Mouse (Mus musculus): Measurements from ENCODE around the gene Pitx3.
"Not testable (repeated sequence)": the region's sequence is repeated elsewhere in the genome, so short reads cannot be mapped to it uniquely, and the experiment has no call there.

The Pitx3 gene

DNA sequence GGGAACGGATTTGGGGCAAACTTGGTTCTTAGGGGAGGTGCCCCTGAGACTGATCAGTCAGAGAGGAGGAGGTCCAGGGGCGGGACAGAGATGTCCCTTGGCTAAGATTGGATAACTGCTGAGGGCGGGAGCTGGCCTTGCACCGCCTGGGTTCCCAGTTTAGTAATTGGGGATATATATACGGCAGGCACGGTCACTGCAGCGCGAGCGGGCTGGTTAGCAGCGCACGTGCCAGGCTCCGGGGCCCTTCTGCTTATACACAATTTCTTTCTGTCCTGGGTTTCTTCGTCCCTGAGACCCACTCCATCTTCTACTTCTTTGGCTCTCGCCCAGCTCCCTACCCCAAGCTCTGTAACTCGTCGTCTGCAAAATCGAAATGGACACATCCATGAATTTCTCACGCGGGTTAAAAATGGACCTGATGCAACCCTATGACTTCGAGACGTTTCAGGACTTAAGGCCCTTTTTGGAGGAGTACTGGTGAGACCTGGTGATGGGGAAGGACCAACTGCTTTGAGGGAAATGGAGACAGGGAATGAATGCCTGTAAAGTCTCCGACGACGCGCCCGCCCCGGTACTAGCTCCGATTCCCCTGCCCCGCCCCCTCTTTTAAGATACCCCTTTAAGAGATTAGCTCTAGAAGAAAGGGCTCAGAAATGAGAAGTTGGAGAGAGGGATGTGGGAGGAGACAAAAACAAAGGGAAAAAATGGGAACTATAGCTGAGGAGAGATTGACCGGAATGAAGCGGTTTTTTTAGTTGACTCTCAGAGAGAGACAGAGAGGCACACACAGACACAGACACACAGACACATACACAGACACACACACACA lies 16.2 kb downstream of the Pitx3 start, which contains the start of gene Elovl3:
Elovl3 (plus strand) TSS at position 204 of the 832 bp plus-strand sequence.
- DNase-seq (ENCODE audit: low spot score in 2 of 2), result peak in 1 of 2 experiments; percentile 26

DNA sequence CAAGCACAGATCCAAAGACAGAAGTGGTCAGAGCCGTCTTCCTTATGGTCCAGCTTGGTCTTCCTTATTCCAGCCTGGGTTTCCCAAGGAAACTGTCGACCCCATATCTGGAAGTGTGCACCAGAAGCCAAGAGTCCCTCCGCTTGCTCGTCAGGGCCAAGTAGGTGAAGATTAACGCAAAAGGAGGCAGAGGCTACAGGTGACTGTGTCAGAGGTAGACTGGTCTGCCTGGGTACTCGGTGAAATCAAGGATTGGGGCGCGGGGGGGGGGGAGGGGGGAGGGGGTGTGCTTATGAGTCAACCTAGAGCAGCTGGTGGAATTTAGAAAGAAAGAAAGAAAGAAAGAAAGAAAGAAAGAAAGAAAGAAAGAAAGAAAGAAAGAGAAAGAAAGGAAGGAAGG lies 16.8 kb downstream of the Pitx3 start:
- DNase-seq (ENCODE audit: low spot score in 2 of 2), result no peak

- DNase-seq (ENCODE audit: low spot score in 2 of 2), result not testable (repeated sequence)
These were observed 18.4 kb downstream of the Pitx3 start for GRCm38 (mm10) chr19:46129737-46130136.

DNA sequence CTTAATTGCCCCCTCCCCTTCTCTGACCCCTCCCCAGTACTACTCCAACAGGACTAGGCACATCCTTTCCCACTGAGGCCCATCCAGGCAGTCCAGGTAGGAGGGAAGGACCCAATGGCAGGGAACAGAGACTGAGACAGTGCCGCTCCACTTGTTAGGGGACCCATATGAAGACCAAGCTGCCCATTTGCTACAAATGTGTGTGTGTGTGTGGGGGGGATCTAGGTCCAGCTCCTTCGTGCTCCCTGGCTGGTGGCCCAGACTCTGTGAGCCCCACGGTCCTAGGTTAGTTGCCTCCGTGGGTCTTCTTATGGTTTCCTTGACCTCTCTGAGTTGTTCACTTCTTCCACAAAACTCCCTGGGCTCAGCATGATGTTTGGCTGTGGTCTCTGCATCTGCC lies 21.8 kb downstream of the Pitx3 start:
- DNase-seq (ENCODE audit: low spot score in 2 of 2), result no peak

GRCm38 (mm10) chr19:46124651-46125050 lies 23.5 kb downstream of the Pitx3 start:
- DNase-seq (ENCODE audit: low spot score in 2 of 2), result no peak

- DNase-seq (ENCODE audit: low spot score in 2 of 2), result no peak
These were observed 24.2 kb downstream of the Pitx3 start for GRCm38 (mm10) chr19:46123876-46124275.

GRCm38 (mm10) chr19:46120872-46121271 lies 27.3 kb downstream of the Pitx3 start:
- no peak for DNase-seq (ENCODE audit: low spot score in 2 of 2)

DNA sequence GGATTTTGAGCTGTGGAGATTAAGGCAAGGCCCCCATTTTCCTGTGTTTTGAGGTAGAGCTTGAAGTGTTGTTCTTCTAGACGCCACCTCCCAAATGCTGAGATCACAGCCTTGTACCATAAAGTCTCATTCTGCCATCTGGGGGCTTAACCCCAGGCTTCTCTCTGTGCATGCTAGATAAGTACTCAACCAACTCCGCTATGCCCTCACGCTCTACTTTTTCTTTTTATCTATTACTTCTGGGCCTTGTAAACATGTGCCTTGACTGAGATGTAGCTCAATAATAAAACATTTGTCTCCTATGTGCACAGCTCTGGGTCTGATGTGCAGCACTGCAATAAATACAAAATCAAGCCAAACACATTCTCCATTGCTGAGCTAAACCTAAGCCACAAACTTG lies 28.7 kb downstream of the Pitx3 start:
- DNase-seq (ENCODE audit: low spot score in 2 of 2), result no peak

DNA sequence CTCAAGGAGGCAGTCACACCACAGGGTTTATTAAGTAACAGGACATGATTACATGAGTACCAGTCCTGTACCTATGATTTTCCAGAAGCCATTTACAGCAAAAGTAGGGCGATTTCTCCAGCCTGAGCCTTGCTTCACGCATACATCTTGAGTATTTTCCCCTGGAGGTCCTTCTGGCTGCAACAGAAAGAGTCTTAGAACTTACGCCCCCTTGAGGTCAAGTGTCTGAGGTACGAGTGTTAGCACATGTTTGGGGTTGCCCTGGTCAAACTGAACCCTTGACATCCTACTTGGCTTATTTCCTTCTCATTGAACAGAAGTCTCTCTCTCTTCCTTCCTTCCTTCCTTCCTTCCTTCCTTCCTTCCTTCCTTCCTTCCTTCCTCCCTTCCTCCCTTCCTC lies 33.5 kb downstream of the Pitx3 start:
- DNase-seq (ENCODE audit: low spot score in 2 of 2), result no peak

GRCm38 (mm10) chr19:46110781-46111180 lies 37.3 kb downstream of the Pitx3 start:
- no peak for DNase-seq (ENCODE audit: low spot score in 2 of 2)

DNA sequence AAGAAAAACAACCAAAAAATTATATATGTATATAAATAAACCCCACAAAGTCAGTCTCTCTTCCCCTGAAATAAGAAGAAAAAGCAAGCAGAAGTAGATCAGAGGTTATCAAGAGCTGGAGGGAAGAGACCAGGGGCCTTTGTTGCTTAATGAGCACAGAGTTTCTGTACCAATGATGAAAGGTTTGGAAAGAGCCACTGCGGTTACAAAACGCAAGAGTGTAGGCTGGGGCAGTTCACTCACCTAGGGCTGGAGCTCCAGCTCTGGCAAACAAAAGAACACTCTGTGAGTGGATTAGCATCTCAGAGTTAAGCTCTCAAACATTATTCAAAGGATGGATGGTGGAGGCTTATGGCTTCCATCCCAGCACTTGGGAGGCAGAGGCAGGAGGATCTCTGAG lies 37.9 kb downstream of the Pitx3 start:
- DNase-seq (ENCODE audit: low spot score in 2 of 2), result no peak

DNA sequence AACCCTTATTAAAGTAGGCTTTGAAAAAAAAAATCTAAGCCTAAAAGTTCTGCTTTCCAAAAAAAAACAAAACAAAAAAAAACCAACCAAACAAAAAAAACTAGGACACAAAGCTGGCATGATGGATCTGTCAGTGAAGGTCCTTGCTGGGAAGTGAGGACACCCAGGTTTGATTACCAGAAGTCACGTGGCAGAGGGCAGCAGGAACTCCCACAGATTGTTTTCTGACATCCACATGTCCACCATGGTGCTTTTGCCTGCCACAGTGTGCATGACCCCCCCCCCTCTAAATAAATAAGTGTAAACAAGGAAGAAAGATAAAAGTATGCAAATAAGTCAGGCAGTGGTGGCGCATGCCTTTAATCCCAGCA lies 44.0 kb downstream of the Pitx3 start:
- DNase-seq (ENCODE audit: low spot score in 2 of 2), result no peak

GRCm38 (mm10) chr19:46103437-46104186 lies 44.5 kb downstream of the Pitx3 start:
- DNase-seq (ENCODE audit: low spot score in 2 of 2), result no peak

DNA sequence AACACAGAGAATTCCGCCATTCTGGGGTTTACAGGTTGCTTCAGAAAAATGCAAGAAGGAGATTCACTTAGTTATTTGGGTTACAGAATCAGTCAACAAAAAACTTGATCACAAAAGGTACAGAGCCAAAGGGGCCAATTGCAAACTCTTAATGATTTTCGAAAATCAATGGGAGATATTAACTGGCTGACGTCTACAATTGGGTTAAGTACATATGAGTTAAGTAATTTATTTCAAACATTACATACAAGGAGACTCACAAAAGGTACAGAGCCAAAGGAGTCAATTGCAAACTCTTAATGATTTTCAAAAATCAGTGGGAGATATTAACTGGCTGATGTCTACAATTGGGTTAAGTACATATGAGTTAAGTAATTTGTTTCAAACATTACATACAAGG lies 48.6 kb downstream of the Pitx3 start:
- no peak for DNase-seq (ENCODE audit: low spot score in 2 of 2)

DNA sequence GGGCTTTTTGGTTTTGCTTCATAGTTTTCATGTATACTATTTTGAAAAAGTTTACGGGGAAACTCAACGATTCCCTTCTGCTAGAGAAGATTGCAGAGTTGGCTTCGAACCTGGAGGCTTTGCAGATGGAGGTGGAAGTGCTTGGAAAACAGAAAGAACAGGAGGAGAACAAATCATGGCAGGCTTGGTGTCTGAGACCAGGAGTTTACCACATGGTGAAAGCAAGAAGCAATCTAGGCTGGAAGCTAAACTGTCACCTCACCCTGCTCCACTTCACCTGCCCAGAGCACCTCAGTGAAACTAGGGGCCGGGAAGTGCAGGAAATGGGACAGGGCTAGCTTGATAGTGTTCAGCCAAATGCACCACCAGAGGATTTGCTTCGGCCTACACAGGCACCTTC lies 51.7 kb downstream of the Pitx3 start:
- no peak for DNase-seq (ENCODE audit: low spot score in 2 of 2)

- no peak for DNase-seq (ENCODE audit: low spot score in 2 of 2)
These were observed 52.8 kb downstream of the Pitx3 start for GRCm38 (mm10) chr19:46095291-46095690.

DNA sequence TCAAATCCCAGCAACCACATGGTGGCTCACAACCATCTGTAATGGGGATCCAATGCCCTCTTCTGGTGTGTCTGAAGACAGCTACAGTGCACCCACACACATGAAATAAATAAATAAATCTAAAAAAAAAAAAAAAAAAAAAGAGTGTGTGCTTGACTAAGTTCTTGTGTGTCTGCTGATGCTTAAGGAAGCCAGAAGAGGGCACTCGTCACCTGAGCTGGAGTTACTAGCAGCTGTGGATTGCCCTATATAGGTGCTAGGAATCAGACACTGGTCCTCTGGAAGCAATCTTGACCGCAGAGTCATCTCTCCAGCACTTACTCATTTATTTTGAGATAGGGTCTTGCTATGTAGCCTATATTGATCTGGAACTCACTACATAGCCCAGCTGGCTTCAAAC lies 54.0 kb downstream of the Pitx3 start:
- DNase-seq (ENCODE audit: low spot score in 2 of 2), result no peak

GRCm38 (mm10) chr19:46091641-46092040 lies 56.5 kb downstream of the Pitx3 start:
- no peak for DNase-seq (ENCODE audit: low spot score in 2 of 2)

GRCm38 (mm10) chr19:46087871-46088270 lies 60.3 kb downstream of the Pitx3 start:
- no peak for DNase-seq (ENCODE audit: low spot score in 2 of 2)

DNA sequence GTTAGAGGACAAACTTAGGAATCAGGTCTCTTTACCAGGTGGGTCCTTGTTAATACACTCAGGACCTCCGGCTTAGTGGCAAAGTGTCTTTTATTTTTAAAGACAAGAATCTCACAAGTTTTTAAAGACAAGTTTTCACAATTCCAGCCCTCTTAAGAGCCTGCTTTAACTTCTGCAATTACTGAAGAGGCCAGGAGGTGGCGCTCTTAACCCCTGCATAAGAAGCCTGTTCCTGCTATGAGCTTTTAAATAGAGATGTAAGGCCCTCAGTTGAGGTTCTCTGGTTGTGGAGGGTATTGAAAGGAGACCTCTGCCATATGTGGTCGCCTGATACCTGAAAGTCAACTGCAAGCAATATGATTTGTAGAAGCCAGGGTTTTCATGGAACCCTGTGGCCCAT lies 61.8 kb downstream of the Pitx3 start:
- DNase-seq (ENCODE audit: low spot score in 2 of 2), result no peak

All from urinary bladder, adult 18-20 months (tissue).